Comparison of ENCODE assay signal across 32 mouse cellular contexts in genomic region chr1:132267959-132268358, GRCm38 (mm10). TPM values are rescaled to one million over a fixed set of nuclear protein-coding genes. Genes with fewer than 3 reads are reported as not detected.
DNase-seq lines count a peak whose midpoint lies in the region; ATAC-seq and TF ChIP-seq lines count a peak whose summit lies in the region.
"Had no signal": no experiment of that assay in that cellular context is flagged by ENCODE, and none has a peak within 500 bp of the region (broad histone marks: within the 10 kb centered on the region; RNA-seq: fewer than 3 reads in every experiment).

No protein-coding gene starts in this region.

- H3K4me2 ChIP-seq in forebrain, embryonic 14.5 days (ENCODE audit: low read length) = no peak overlapping the region
- H3K4me2 ChIP-seq: forebrain, embryonic 12.5 days; heart, embryonic 13.5 days; hindbrain, embryonic 15.5 days; intestine, embryonic 15.5 days; midbrain, embryonic 12.5 days; neural tube, embryonic 12.5 days; stomach, embryonic 15.5 days had no signal

- 43% methylated on average over 2 of the region's 2 CpGs for WGBS in forebrain, embryonic 14.5 days
- WGBS in forebrain, embryonic 10.5 days = 87% methylated on average over 2 of the region's 2 CpGs

- no peaks in the 10 kb centered on the region for H3K27me3 ChIP-seq in forebrain, embryonic 14.5 days (replicated peaks; ENCODE audit: control insufficient read depth, insufficient read depth, low read length)
- no peaks in the 10 kb centered on the region for H3K27me3 ChIP-seq in forebrain, embryonic 10.5 days (ENCODE audit: poor library complexity, severe bottlenecking)
- H3K27me3 ChIP-seq: heart, embryonic 13.5 days; hindbrain, embryonic 15.5 days; intestine, embryonic 15.5 days; neural tube, embryonic 12.5 days; stomach, embryonic 15.5 days had no signal

- no peak overlapping the region for H3K9ac ChIP-seq in forebrain, embryonic 14.5 days (ENCODE audit: low read length)
- H3K9ac ChIP-seq: forebrain, embryonic 12.5 days; heart, embryonic 13.5 days; hindbrain, embryonic 15.5 days; intestine, embryonic 15.5 days; liver, postnatal 0 days; midbrain, embryonic 12.5 days; neural tube, embryonic 12.5 days; stomach, embryonic 15.5 days had no signal

- H3K36me3 ChIP-seq in forebrain, embryonic 14.5 days (ENCODE audit: control insufficient read depth, insufficient read depth, low read length) = no peaks in the 10 kb centered on the region
- no peaks in the 10 kb centered on the region for H3K36me3 ChIP-seq in forebrain, embryonic 10.5 days (replicated peaks)
- H3K36me3 ChIP-seq: forebrain, embryonic 12.5 days; heart, embryonic 13.5 days; hindbrain, embryonic 15.5 days; intestine, embryonic 15.5 days; limb, embryonic 10.5 days; midbrain, embryonic 12.5 days; neural tube, embryonic 12.5 days; stomach, embryonic 15.5 days had no signal

- H3K4me3 ChIP-seq in forebrain, embryonic 14.5 days (ENCODE audit: low read depth, low read length) = no peak overlapping the region
- H3K4me3 ChIP-seq in forebrain, embryonic 10.5 days = no peak overlapping the region
- no peak overlapping the region for H3K4me3 ChIP-seq in left cerebral cortex, adult 2 months
- H3K4me3 ChIP-seq: forebrain, embryonic 12.5 days; heart, embryonic 13.5 days; hindbrain, embryonic 15.5 days; intestine, embryonic 15.5 days; limb, embryonic 10.5 days; midbrain, embryonic 12.5 days; neural tube, embryonic 12.5 days; stomach, embryonic 15.5 days had no signal

- DNase-seq in forebrain, embryonic 14.5 days (ENCODE audit: low spot score) = peak; percentile 16
- DNase-seq in forebrain, embryonic 10.5 days (ENCODE audit: extremely low spot score, low spot score) = no peak
- peak; percentile 28 to 43 for DNase-seq in gastrocnemius, adult 8-10 months (ENCODE audit: low spot score in 2 of 2)
- DNase-seq in gastrocnemius, postnatal 4 days (ENCODE audit: low spot score in 2 of 2) = no peak
- DNase-seq in left cerebral cortex, adult 2 months (ENCODE audit: extremely low spot score in 1 of 2, low spot score in 2 of 2) = no peak
- DNase-seq in left cerebral cortex, postnatal 4 days = no peak
- DNase-seq in brain, adult 2 months (ENCODE audit: low read depth, low spot score) = peak; percentile 60
- DNase-seq in heart, adult 18-20 months = no peak
- DNase-seq: cerebellum, adult 2 months; cerebellum, postnatal 36 days; heart, adult 11 months; liver, postnatal 0 days; lung, postnatal 10 days; thymus, adult 2 months had no signal

- TF ChIP-seq CTCF in left cerebral cortex, adult 2 months (IDR thresholded peaks at IDR 0.05) = no peak

- H3K9me3 ChIP-seq in forebrain, embryonic 14.5 days (replicated peaks; ENCODE audit: control insufficient read depth, low read length) = no peaks in the 10 kb centered on the region
- no peaks in the 10 kb centered on the region for H3K9me3 ChIP-seq in forebrain, embryonic 10.5 days
- H3K9me3 ChIP-seq: forebrain, embryonic 12.5 days; heart, embryonic 13.5 days; hindbrain, embryonic 15.5 days; intestine, embryonic 15.5 days; limb, embryonic 10.5 days; midbrain, embryonic 12.5 days; neural tube, embryonic 12.5 days; stomach, embryonic 15.5 days had no signal

- no peak for ATAC-seq in forebrain, embryonic 14.5 days
- ATAC-seq: CD4-positive, CD25-positive, alpha-beta regulatory T cell, adult 4 months; intestine, embryonic 15.5 days; liver, postnatal 0 days had no signal

- no peaks in the 10 kb centered on the region for H3K4me1 ChIP-seq in forebrain, embryonic 14.5 days (ENCODE audit: control insufficient read depth, insufficient read depth, low read length)
- H3K4me1 ChIP-seq in forebrain, embryonic 10.5 days = peaks cover 45% of the 10 kb centered on the region
- H3K4me1 ChIP-seq: intestine, embryonic 15.5 days; stomach, embryonic 15.5 days had no signal

- intact Hi-C loops in left cerebral cortex, adult 2 months (cut with DNase I) = no loop called here
- intact Hi-C loops in left cerebral cortex, postnatal 4 days (cut with DNase I) = no loop called here

- no peak overlapping the region for H3K27ac ChIP-seq in forebrain, embryonic 14.5 days (ENCODE audit: low read depth, low read length)
- H3K27ac ChIP-seq in forebrain, embryonic 10.5 days = no peak overlapping the region
- H3K27ac ChIP-seq in left cerebral cortex, adult 2 months = peak overlapping the region; percentile 15; the same call in 1 of the 2 replicates
- H3K27ac ChIP-seq: forebrain, embryonic 12.5 days; heart, embryonic 13.5 days; hindbrain, embryonic 15.5 days; intestine, embryonic 15.5 days; limb, embryonic 10.5 days; midbrain, embryonic 12.5 days; neural tube, embryonic 12.5 days; stomach, embryonic 15.5 days had no signal

RNA-seq across cellular contexts. Expression of gene Klhdc8a, which starts 30.5 kb away (rescaled TPM):
- polyA plus RNA-seq in forebrain, embryonic 14.5 days (2014; fragmentation: Nextera tagmentation; extraction: Ambion mirVana) = 3.4 TPM in 2 replicates
- 0.30 and 0.33 TPM in 2 replicates for polyA plus RNA-seq in forebrain, embryonic 10.5 days (2016; fragmentation: Nextera tagmentation; extraction: Ambion mirVana)
- under 1 TPM; 0.07 to 0.32 (median 0.17) TPM for total RNA-seq in gastrocnemius, adult 8-10 months (2022)
- under 1 TPM; 0.49 to 0.98 TPM for total RNA-seq in gastrocnemius, postnatal 4 days (2021)
- total RNA-seq in left cerebral cortex, adult 2 months (2021) = 10 to 100 TPM; 12.2 to 13.2 TPM
- total RNA-seq in left cerebral cortex, postnatal 4 days (2021) = 10 to 100 TPM in 1 of 2 experiments, 1 to 10 TPM in 1; 9.1 to 10.7 TPM
- 10 to 100 TPM; 16.7 to 25.6 TPM for total RNA-seq in heart, adult 18-20 months (2021)
- total RNA-seq: megakaryocyte progenitor cell, adult 5-6 weeks; monocyte, adult 5-6 weeks had no signal
- polyA plus RNA-seq: limb, embryonic 10.5 days had no signal

RNA-seq across cellular contexts. Expression of gene Gm10188, which starts 38.4 kb away (rescaled TPM):
- polyA plus RNA-seq in forebrain, embryonic 14.5 days (2014; fragmentation: Nextera tagmentation; extraction: Ambion mirVana) = not detected in 2 replicates
- polyA plus RNA-seq in forebrain, embryonic 10.5 days (2016; fragmentation: Nextera tagmentation; extraction: Ambion mirVana) = not detected in 2 replicates
- not detected for total RNA-seq in gastrocnemius, adult 8-10 months (2022)
- not detected for total RNA-seq in gastrocnemius, postnatal 4 days (2021)
- total RNA-seq in left cerebral cortex, adult 2 months (2021) = not detected
- not detected for total RNA-seq in left cerebral cortex, postnatal 4 days (2021)
- not detected for total RNA-seq in heart, adult 18-20 months (2021)
- total RNA-seq: adrenal gland, postnatal 4 days; heart, postnatal 25 days; layer of hippocampus, postnatal 14 days; liver, adult 2 months; megakaryocyte progenitor cell, adult 5-6 weeks; monocyte, adult 5-6 weeks had no signal
- polyA plus RNA-seq: CD4-positive, CD25-positive, alpha-beta regulatory T cell, adult 4 months; cerebellum, adult 2 months; heart, embryonic 13.5 days; intestine, embryonic 15.5 days; large intestine, adult 2 months; limb, embryonic 10.5 days; liver, adult 2 months; liver, postnatal 0 days; spleen, adult 2 months; stomach, embryonic 15.5 days; thymus, adult 2 months; urinary bladder, adult 2 months had no signal

RNA-seq across cellular contexts. Expression of gene Nuak2, which starts 48.0 kb away (rescaled TPM):
- polyA plus RNA-seq in forebrain, embryonic 14.5 days (2014; fragmentation: Nextera tagmentation; extraction: Ambion mirVana) = 18.8 and 20.1 TPM in 2 replicates
- polyA plus RNA-seq in forebrain, embryonic 10.5 days (2016; fragmentation: Nextera tagmentation; extraction: Ambion mirVana) = 49.9 TPM in 2 replicates
- total RNA-seq in gastrocnemius, adult 8-10 months (2022) = under 1 TPM; 0.45 to 0.94 (median 0.52) TPM
- total RNA-seq in gastrocnemius, postnatal 4 days (2021) = 1 to 10 TPM; 2.8 to 2.9 TPM
- 1 to 10 TPM; 1.4 TPM for total RNA-seq in left cerebral cortex, adult 2 months (2021)
- total RNA-seq in left cerebral cortex, postnatal 4 days (2021) = 1 to 10 TPM; 2.6 to 3.2 TPM
- total RNA-seq in heart, adult 18-20 months (2021) = 1 to 10 TPM; 4.2 to 4.4 TPM

Comparison
In these comparisons a context has a peak if more than half of its experiments do, and no peak if none do; other contexts are left out.
1. DNase-seq: peak in forebrain, embryonic 14.5 days (single experiment), gastrocnemius, adult 8-10 months (2 of 2) and brain, adult 2 months (single experiment); none in forebrain, embryonic 10.5 days (single experiment), gastrocnemius, postnatal 4 days (0 of 2), left cerebral cortex, adult 2 months (0 of 2), left cerebral cortex, postnatal 4 days (single experiment) and heart, adult 18-20 months (0 of 2).
2. RNA of gene Klhdc8a, which starts 30.5 kb away (total RNA-seq): 16.7 to 25.6 TPM in heart, adult 18-20 months, 12.2 to 13.2 TPM in left cerebral cortex, adult 2 months and 9.1 to 10.7 TPM in left cerebral cortex, postnatal 4 days; 0.49 to 0.98 TPM in gastrocnemius, postnatal 4 days and 0.07 to 0.32 TPM in gastrocnemius, adult 8-10 months; every median in the first group is over 4 times any median in the second.